Mouse (Mus musculus): ENCODE measurements around the gene Gsg1l.

DNA sequence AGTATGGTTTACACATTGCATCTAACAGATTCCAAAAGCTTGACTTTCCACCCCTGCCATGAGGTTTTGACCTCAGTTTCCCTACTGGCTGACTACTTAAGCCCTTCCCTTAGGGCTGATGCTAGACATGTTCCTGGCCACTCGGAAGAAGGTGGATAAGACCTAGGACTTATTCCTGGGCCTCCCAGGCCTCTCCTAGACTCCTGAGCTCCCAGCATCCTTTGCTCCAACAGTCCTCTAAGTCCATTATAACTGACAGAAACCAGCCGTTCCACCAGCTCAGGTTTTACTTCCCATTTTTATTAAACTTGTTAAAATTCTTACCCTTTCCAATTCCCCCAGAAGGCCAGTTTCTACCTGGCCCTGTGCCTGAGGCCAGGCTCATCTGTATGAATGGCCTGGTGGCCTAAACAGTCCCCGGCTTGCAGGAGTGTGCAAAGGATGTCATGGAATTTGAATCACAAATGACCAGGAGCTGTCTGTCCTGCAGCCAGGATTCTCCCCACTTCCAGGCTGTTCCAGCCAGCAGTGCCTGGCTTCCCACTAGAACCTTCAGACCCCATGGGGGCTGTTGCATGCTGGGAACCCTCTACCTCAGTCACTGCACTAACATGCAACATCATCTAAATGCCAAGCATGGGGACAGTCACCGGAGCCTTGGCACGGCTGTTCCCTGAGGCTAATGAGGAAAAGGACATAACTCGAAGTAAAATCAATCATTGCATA, 139.7 kb downstream of the Gsg1l start:
- TF ChIP-seq GATA1 (IDR thresholded peaks at IDR 0.05; ENCODE audit: borderline replicate concordance, low read length) (no peak), FLI1 (IDR thresholded peaks at IDR 0.05; ENCODE audit: low read length) (no peak)
